Mouse (Mus musculus): ENCODE data around the gene Ptprh. TPM values are rescaled to one million over a fixed set of nuclear protein-coding genes. Genes with fewer than 3 reads are reported as not detected.
A peak's percentile ranks its signal among the peaks of the same experiment; 100 is the strongest.

Ptprh gene
- polyA plus RNA-seq, 1 experiment, result not detected

- peak; percentile 91 for TF ChIP-seq CTCF (IDR thresholded peaks at IDR 0.05; ENCODE audit: low read depth, low read length)
- no peak for TF ChIP-seq EP300 (IDR thresholded peaks at IDR 0.05; ENCODE audit: insufficient read depth, low read depth, low read length)
- Histone ChIP-seq H3K27ac (ENCODE audit: insufficient read depth, low read length) (no peak overlapping the region), H3K27me3 (ENCODE audit: control insufficient read depth, insufficient read depth, low read length, poor library complexity, severe bottlenecking) (no peaks in the 10 kb centered on the region), H3K9me3 (replicated peaks; ENCODE audit: control insufficient read depth, insufficient read depth, low read length, poor library complexity, severe bottlenecking) (no peaks in the 10 kb centered on the region), H3K36me3 (ENCODE audit: control insufficient read depth, insufficient read depth, low read length, poor library complexity, severe bottlenecking) (no peaks in the 10 kb centered on the region), H3K4me1 (ENCODE audit: control insufficient read depth, insufficient read depth, low read length) (no peaks in the 10 kb centered on the region), H3K4me3 (ENCODE audit: low read depth, low read length) (no peak overlapping the region), H3K9ac (ENCODE audit: low read depth, poor library complexity, severe bottlenecking) (no peak overlapping the region)
These were observed 47.3 kb downstream of the Ptprh start for GRCm38 (mm10) chr7:4556256-4557166.

- Histone ChIP-seq H3K4me3 (ENCODE audit: low read depth, low read length) (peak within 1 kb of the TSS; percentile 34), H3K27me3 (ENCODE audit: control insufficient read depth, insufficient read depth, low read length, poor library complexity, severe bottlenecking) (no peaks in the 10 kb centered on the region), H3K27ac (ENCODE audit: insufficient read depth, low read length) (no peak within 1 kb of the TSS), H3K4me1 (ENCODE audit: control insufficient read depth, insufficient read depth, low read length) (no peaks in the 10 kb centered on the region), H3K9me3 (replicated peaks; ENCODE audit: control insufficient read depth, insufficient read depth, low read length, poor library complexity, severe bottlenecking) (no peaks in the 10 kb centered on the region), H3K36me3 (ENCODE audit: control insufficient read depth, insufficient read depth, low read length, poor library complexity, severe bottlenecking) (no peaks in the 10 kb centered on the region), H3K9ac (ENCODE audit: low read depth, poor library complexity, severe bottlenecking) (no peak within 1 kb of the TSS)
- TF ChIP-seq POLR2A (IDR thresholded peaks at IDR 0.05; ENCODE audit: insufficient read depth, low read length), result no peak
- peak; percentile 12 for TF ChIP-seq CTCF (IDR thresholded peaks at IDR 0.05; ENCODE audit: low read depth, low read length)
These were observed 56.6 kb downstream of the Ptprh start, which contains the start of gene Syt5 for GRCm38 (mm10) chr7:4547221-4547641. TSS of gene Syt5 (minus strand) at chr7:4547541.

- Histone ChIP-seq H3K27me3 (ENCODE audit: control insufficient read depth, insufficient read depth, low read length, poor library complexity, severe bottlenecking) (no peaks in the 10 kb centered on the region), H3K9me3 (replicated peaks; ENCODE audit: control insufficient read depth, insufficient read depth, low read length, poor library complexity, severe bottlenecking) (no peaks in the 10 kb centered on the region), H3K4me3 (ENCODE audit: low read depth, low read length) (peak overlapping the region; percentile 34), H3K4me1 (ENCODE audit: control insufficient read depth, insufficient read depth, low read length) (no peaks in the 10 kb centered on the region), H3K27ac (ENCODE audit: insufficient read depth, low read length) (no peak overlapping the region), H3K9ac (ENCODE audit: low read depth, poor library complexity, severe bottlenecking) (no peak overlapping the region), H3K36me3 (ENCODE audit: control insufficient read depth, insufficient read depth, low read length, poor library complexity, severe bottlenecking) (no peaks in the 10 kb centered on the region)
- no peak for TF ChIP-seq CTCF (IDR thresholded peaks at IDR 0.05; ENCODE audit: low read depth, low read length)
- no peak for TF ChIP-seq POLR2A (IDR thresholded peaks at IDR 0.05; ENCODE audit: insufficient read depth, low read length)
- TF ChIP-seq EP300 (IDR thresholded peaks at IDR 0.05; ENCODE audit: insufficient read depth, low read depth, low read length), result no peak
These were observed 57.2 kb downstream of the Ptprh start for GRCm38 (mm10) chr7:4546591-4547131.

GRCm38 (mm10) chr7:4546050-4546449 lies 57.8 kb downstream of the Ptprh start:
- H3K27me3 ChIP-seq (ENCODE audit: control insufficient read depth, insufficient read depth, low read length, poor library complexity, severe bottlenecking), result no peaks in the 10 kb centered on the region
- H3K36me3 ChIP-seq (ENCODE audit: control insufficient read depth, insufficient read depth, low read length, poor library complexity, severe bottlenecking), result no peaks in the 10 kb centered on the region
- no peak overlapping the region for H3K27ac ChIP-seq (ENCODE audit: insufficient read depth, low read length)
- no peak overlapping the region; the same call in 1 of the 2 replicates for H3K4me3 ChIP-seq (ENCODE audit: low read depth, low read length)
- TF ChIP-seq CTCF (IDR thresholded peaks at IDR 0.05; ENCODE audit: low read depth, low read length) (no peak), EP300 (IDR thresholded peaks at IDR 0.05; ENCODE audit: insufficient read depth, low read depth, low read length) (no peak), POLR2A (IDR thresholded peaks at IDR 0.05; ENCODE audit: insufficient read depth, low read length) (no peak)
- no peak overlapping the region for H3K9ac ChIP-seq (ENCODE audit: low read depth, poor library complexity, severe bottlenecking)
- no peaks in the 10 kb centered on the region for H3K4me1 ChIP-seq (ENCODE audit: control insufficient read depth, insufficient read depth, low read length)
- no peaks in the 10 kb centered on the region for H3K9me3 ChIP-seq (replicated peaks; ENCODE audit: control insufficient read depth, insufficient read depth, low read length, poor library complexity, severe bottlenecking)

- Histone ChIP-seq H3K9ac (ENCODE audit: low read depth, poor library complexity, severe bottlenecking) (peak overlapping the region; percentile 36; the same call in 1 of the 2 replicates), H3K4me3 (ENCODE audit: low read depth, low read length) (peak overlapping the region; percentile 75), H3K36me3 (ENCODE audit: control insufficient read depth, insufficient read depth, low read length, poor library complexity, severe bottlenecking) (no peaks in the 10 kb centered on the region), H3K27ac (ENCODE audit: insufficient read depth, low read length) (no peak overlapping the region), H3K9me3 (replicated peaks; ENCODE audit: control insufficient read depth, insufficient read depth, low read length, poor library complexity, severe bottlenecking) (no peaks in the 10 kb centered on the region), H3K4me1 (ENCODE audit: control insufficient read depth, insufficient read depth, low read length) (no peaks in the 10 kb centered on the region), H3K27me3 (ENCODE audit: control insufficient read depth, insufficient read depth, low read length, poor library complexity, severe bottlenecking) (no peaks in the 10 kb centered on the region)
- TF ChIP-seq CTCF (IDR thresholded peaks at IDR 0.05; ENCODE audit: low read depth, low read length) (no peak), EP300 (IDR thresholded peaks at IDR 0.05; ENCODE audit: insufficient read depth, low read depth, low read length) (no peak), POLR2A (IDR thresholded peaks at IDR 0.05; ENCODE audit: insufficient read depth, low read length) (peak; percentile 62)
These were observed 61.8 kb downstream of the Ptprh start for GRCm38 (mm10) chr7:4542013-4542412.

- H3K4me3 ChIP-seq (ENCODE audit: low read depth, low read length), result no peak overlapping the region
- TF ChIP-seq CTCF (IDR thresholded peaks at IDR 0.05; ENCODE audit: low read depth, low read length) (no peak), POLR2A (IDR thresholded peaks at IDR 0.05; ENCODE audit: insufficient read depth, low read length) (no peak), EP300 (IDR thresholded peaks at IDR 0.05; ENCODE audit: insufficient read depth, low read depth, low read length) (no peak)
- H3K9ac ChIP-seq (ENCODE audit: low read depth, poor library complexity, severe bottlenecking), result no peak overlapping the region
- no peaks in the 10 kb centered on the region for H3K36me3 ChIP-seq (ENCODE audit: control insufficient read depth, insufficient read depth, low read length, poor library complexity, severe bottlenecking)
- no peak overlapping the region for H3K27ac ChIP-seq (ENCODE audit: insufficient read depth, low read length)
- no peaks in the 10 kb centered on the region for H3K9me3 ChIP-seq (replicated peaks; ENCODE audit: control insufficient read depth, insufficient read depth, low read length, poor library complexity, severe bottlenecking)
- H3K27me3 ChIP-seq (ENCODE audit: control insufficient read depth, insufficient read depth, low read length, poor library complexity, severe bottlenecking), result no peaks in the 10 kb centered on the region
- peaks cover 2% of the 10 kb centered on the region for H3K4me1 ChIP-seq (ENCODE audit: control insufficient read depth, insufficient read depth, low read length)
These were observed 62.5 kb downstream of the Ptprh start for GRCm38 (mm10) chr7:4541344-4541743.
